Mouse (Mus musculus) lung, adult 2 months (tissue): ENCODE data around the gene Phkb.

ENCODE experiments used
- CTCF ChIP-seq: fragments of 200-500 bp; IDR thresholded peaks from 2 replicates; pipeline ENCODE4 v1.5.1; 2011; ENCODE audit warnings: mild to moderate bottlenecking, low read length, control low read depth; ENCODE audit not compliant: insufficient read depth
- POLR2A ChIP-seq: fragments of 200-500 bp; IDR thresholded peaks from 2 replicates; pipeline ENCODE4 v1.6.1; 2011; ENCODE audit warnings: low read depth, mild to moderate bottlenecking, control low read depth, low read length, borderline replicate concordance; ENCODE audit errors: extremely low read depth

DNA sequence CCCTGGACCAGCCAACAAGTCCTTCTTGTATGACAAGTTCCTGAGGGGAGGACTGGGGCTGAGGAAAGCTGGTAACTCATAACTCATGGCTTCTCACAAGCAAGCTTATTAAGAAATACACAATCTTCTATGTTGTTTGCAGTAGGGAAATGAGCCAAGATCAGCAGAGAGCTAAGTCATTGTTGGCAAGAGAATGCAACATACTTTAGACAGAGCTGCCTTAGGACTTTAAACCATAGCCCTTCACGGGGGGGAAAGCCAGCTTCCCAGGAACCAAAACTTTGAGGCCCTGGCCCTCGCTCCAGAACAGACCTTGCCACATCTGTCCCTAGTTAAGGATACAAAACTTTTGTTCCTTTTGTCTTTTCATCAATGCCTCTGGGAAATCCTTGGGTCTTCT, 30.9 kb downstream of the Phkb start:
- TF ChIP-seq POLR2A: no peak
- no peak for TF ChIP-seq CTCF
